Mouse (Mus musculus): ENCODE data around the gene Crnn.

The Crnn gene

DNA sequence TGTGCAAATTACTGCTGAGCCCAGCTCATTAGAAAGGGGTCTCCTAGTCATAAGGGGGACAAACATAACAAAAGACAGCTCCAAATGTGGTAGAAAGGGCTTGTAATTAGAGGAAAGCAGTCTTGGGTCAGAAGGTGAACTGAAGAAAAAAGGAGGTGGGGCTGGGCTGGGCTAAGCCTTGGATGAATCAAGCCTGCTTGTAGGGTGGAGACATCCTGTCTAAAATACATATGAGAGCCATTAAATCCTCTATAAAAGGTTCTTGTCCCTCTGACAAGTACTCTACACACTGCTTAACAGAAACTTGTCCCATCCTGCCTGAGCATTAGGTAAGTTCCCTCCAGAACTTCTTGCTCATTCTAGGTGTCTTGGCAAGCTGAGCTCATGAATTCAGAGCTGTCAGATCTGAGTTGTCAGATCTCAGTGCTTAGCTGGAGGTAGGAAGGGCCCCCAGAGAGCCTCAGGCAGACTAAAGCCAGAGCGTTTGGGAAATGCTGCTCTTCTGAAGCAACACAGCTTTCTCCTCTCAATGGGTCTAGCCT is at the start of gene Crnn:
Gene Crnn, plus strand, starts transcription at position 278 of the 542 bp plus-strand sequence.
- no peak for DNase-seq

DNA sequence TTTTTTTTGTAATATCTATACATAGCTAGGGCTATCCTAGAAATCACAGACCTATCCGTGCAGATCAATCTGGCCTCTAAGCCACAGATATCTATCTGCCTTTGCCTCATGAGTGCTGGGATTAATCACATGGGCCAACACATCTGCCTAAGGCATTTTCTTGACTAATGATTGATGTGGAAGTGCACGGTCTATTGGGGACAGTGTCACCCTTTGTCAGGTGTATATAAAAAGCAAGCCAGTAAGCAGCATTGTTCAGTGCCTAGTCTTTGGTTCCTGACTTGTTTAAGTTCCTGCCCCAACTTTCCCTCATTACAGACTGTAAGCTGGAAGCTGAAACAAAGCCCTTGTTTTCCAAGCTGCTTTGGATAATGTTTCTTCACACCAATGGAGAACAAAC is 48.1 kb upstream of the Crnn start:
- DNase-seq, result no peak

DNA sequence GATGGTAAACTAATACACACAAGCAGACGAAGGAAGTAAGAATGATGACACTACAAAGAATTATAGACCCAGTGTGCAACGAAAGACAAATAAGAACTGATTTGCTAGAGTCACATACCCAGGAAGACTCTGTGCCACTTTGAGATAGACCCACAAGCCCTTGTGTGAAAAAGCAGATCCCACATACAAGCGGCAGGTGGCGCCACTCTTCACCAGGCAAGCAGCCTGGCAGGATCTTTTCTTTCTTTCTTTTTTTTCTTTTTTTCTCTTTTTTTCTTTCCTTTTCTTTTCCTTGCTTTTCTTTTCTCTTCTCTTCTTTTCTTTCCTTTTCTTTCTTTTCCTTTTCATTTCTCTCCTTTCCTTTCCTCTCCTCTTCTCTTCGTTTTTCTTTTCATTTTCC is 32.9 kb upstream of the Crnn start:
- DNase-seq, result no peak

DNA sequence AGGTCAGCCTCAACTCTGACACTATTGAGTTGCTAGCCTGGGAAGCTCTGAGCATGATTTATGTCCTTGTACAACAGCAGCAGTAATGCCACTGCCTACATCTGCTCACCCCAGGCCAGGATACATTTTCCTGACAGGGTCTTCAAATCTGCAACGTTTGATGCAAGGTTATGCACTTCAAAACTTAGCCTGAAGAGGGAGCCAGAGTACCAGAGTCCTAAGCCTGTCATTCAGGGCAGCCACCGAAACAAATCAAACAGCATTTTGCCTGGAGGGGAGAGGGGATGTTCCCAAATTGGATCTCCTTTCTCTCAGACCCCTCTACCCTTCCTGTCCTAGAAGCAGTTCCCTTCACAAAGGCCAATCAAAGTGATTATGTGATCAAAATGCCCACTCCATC is 30.1 kb upstream of the Crnn start:
- no peak for DNase-seq

DNA sequence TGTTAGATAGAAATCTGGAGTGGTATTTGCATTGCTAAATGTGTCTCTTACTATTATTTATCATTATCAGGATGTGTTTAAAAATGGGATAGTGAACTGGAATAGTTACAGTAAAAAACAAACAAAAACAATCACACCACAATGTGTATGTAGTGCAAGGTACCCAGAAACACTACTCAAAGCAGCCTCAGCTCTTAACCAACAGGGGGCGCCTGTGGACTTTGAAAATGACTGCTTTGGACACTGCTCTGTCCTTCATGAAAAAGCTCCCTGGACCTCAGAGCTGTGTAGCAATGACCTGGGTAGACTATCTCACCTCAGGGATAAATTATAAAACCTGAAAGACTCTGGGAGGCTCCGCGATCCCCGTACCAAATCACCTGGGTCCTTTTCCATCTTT is 25.5 kb upstream of the Crnn start:
- no peak for DNase-seq

DNA sequence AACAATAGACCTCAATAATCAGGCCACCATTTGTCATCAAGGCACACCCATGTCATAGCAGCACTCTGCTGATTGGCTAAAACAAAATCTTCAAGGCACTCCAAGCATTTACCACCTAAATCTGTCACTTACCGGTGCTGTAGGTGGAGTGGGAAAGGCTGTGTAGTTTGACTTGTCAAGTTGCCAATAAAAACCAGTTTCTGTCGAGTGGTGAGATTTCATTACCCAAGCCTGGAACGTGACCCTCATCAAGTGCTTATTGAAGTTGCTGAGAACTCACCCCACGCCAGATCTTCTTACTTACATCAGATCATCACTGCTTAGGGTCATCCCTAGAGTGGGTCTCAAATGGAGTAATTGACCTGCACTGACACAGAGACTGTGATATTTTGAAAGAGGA is 16.5 kb upstream of the Crnn start:
- no peak for DNase-seq

DNA sequence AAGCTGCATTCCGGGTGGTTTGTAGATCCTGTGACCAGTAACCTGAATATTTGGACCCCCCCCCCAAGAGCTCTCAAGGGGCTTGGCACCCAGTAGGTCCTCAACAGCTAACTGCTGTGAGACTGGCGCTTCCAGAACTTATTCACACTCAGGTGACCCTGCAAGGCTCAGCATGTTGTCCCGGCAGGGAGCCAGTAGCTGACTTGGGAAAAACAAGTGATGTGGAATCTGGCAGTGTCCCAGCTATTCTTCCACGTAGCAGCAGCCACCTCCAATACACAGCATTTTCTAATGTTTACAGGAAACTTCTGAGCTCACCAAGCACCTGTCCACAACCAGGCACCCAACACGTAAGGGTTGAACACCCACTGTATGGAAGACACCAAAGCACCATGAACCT is 15.5 kb upstream of the Crnn start:
- DNase-seq, result no peak

DNA sequence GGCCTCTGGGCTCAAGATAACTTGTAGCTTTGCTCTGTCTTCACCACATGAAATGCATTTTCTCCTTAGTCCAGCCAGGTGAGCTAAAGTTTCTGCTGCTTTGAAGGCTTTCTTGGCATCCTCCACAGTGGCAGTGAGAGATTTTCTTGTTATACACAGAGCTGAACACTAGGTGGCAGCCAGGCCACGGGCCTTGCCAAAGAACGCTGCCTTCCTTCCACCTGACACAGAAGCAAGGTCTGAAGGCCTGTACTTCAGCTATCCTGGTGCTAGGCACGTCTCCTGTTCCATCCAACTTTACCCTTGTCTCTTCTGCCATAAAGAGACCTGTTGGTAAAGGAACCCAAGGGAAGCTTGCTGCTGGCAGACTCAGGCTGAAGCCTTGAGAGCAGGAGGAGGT is 14.1 kb upstream of the Crnn start:
- DNase-seq, result peak; percentile 7

DNA sequence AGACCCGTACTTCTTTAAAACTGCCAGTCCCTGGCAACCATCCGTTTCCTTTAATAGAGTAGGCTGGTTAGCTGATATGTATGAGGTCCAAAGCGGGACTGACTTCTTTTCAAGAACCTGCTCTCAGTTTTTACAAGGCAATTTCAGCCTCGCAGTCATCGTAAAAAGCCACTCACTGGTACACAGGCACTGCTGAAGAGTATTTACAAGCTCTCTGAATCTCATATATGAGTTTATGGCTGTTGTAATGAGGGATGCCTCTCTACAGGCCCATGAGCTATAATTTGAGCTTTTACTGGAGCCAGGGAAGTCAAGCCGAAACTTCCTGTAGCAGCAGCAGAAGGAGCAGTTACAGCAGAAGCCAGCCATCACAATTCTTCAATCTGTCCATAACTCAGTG is 17.9 kb downstream of the Crnn start:
- no peak for DNase-seq

DNA sequence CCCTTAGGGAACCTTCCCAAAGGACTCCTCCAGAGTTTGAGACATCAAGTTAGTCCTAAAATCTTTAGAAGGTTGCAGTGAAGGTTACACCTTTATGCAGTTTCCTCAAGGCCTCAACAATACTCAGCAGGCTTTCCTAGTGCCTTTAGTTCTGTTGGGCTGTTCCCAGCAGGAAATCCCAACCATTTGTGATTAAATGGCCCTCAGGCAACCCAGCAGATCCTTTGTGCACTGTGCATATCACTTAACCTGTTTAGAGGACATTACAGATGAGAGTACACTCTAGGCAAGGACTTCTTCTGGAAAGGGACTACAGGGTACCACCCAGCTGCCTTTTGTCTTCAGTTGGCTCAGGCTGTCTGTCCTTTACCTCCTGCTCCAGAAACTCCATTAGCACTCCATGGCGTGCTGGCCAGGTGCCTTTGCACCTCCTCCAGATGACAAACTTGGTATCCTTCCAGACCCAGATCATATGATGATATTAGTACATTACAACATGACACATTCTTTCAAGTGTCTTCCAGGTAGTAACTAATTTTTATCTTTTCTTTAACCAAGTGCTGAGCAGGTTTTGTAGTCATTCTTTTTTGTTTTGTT is 18.5 kb downstream of the Crnn start:
- no peak for DNase-seq

DNA sequence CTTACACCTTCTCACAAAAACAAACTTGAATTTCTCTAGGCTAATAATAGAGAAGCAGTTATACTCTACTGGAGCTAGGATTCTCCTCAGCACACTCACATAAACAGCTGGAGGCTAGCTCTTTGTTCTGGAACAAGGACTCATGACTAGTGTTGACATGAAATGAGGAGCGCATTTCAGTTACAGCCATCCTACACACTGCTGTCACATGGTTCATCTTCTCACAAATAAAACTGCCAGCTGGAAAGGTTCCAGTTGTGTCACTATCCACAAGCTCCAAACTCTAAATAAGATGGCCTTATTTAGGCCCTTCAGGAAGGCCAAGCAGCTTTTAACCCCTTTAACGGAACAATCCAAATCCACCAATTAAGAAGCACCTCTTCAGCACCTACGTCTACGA is 36.3 kb downstream of the Crnn start:
- no peak for DNase-seq

DNA sequence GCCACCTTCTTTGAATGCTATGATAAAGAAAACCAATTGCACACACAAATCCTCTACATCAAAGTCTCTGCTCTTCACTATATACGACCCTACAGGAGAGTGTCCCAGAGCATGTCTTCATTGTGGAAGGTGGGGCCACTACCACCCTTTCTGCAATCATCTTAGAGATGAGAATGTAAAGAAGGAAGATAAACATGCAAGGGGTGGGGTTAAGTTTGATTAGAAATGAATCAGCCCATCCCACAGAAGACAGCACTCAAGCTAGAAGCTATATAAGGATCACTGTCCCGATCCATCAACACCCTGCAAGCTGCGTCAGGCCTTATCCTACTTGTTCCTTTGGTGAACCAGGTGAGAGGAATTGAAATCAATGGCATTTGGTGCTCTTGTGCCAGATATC is 52.4 kb downstream of the Crnn start, which contains the start of gene Flg2:
Gene Flg2, plus strand, starts transcription at position 301 of the 400 bp plus-strand sequence.
- no peak for DNase-seq
